Mouse (Mus musculus): ENCODE measurements around the gene Padi6.

- TF ChIP-seq CTCF (IDR thresholded peaks at IDR 0.05; ENCODE audit: low read depth) (no peak), EP300 (IDR thresholded peaks at IDR 0.05; ENCODE audit: low read depth) (no peak)
Measured at GRCm38 (mm10) chr4:140771091-140771490, 28.6 kb upstream of the Padi6 start.

Measured in heart, postnatal 0 days (tissue).